Mouse (Mus musculus) heart, embryonic 14.5 days (tissue): ENCODE measurements around the gene Ggcx. TPM values are rescaled to one million over a fixed set of nuclear protein-coding genes. Genes with fewer than 3 reads are reported as not detected.
A peak's percentile ranks its signal among the peaks of the same experiment; 100 is the strongest.
"Not testable (repeated sequence)": the region's sequence is repeated elsewhere in the genome, so short reads cannot be mapped to it uniquely, and the experiment has no call there.

ENCODE experiments used
- ATAC-seq: fragments of 200-750 bp; cut with Nextera tagmentation; 2 replicates; pipeline ENCODE4 v1.8.0; 2017; ENCODE audit warnings: low read depth, moderate TSS enrichment; ENCODE audit not compliant: insufficient number of reproducible peaks, insufficient read depth, low FRiP score
- H3K27ac ChIP-seq, 2 experiments: fragments of 200-500 bp in 1 of 2; fragments of 300-500 bp in 1 of 2; sonication (generic) in 1 of 2; replicated peaks in 1 of 2; 2 replicates each; pipeline ENCODE4 v1.5.1; 2012 to 2014; ENCODE audit warnings: low read depth in 2 of 2, low read length in 2 of 2, control low read depth in 1 of 2, mild to moderate bottlenecking in 1 of 2, mixed read lengths in 1 of 2; ENCODE audit not compliant: control insufficient read depth in 1 of 2, insufficient read depth in 1 of 2
- H3K27me3 ChIP-seq: fragments of 300-500 bp; sonication (generic); 2 replicates; pipeline ENCODE4 v1.6.1; 2014; ENCODE audit warnings: mild to moderate bottlenecking, low read length, control low read depth; ENCODE audit not compliant: control insufficient read depth, insufficient read depth
- H3K36me3 ChIP-seq: fragments of 300-500 bp; sonication (generic); 2 replicates; pipeline ENCODE4 v1.6.1; 2014; ENCODE audit warnings: mild to moderate bottlenecking, control low read depth, low read length, mixed read lengths; ENCODE audit not compliant: control insufficient read depth, insufficient read depth
- H3K4me1 ChIP-seq, 2 experiments: fragments of 200-500 bp in 1 of 2; fragments of 300-500 bp in 1 of 2; sonication (generic) in 1 of 2; 2 replicates each; pipeline ENCODE4 v1.6.1; 2012 to 2014; ENCODE audit warnings: low read length in 2 of 2, control low read depth in 1 of 2, mixed read lengths in 1 of 2; ENCODE audit not compliant: control insufficient read depth in 2 of 2, insufficient read depth in 2 of 2
- H3K4me2 ChIP-seq: fragments of 300-500 bp; sonication (generic); 2 replicates; pipeline ENCODE4 v1.6.1; 2014; ENCODE audit warnings: mild to moderate bottlenecking, low read length
- H3K4me3 ChIP-seq, 2 experiments: fragments of 200-500 bp in 1 of 2; fragments of 300-500 bp in 1 of 2; sonication (generic) in 1 of 2; 2 replicates each; pipeline ENCODE4 v1.5.1; 2012 to 2014; ENCODE audit warnings: low read length in 2 of 2, mild to moderate bottlenecking in 2 of 2, control low read depth in 1 of 2, low read depth in 1 of 2, moderate library complexity in 1 of 2; ENCODE audit not compliant: control insufficient read depth in 1 of 2, insufficient read depth in 1 of 2
- H3K9ac ChIP-seq: fragments of 300-500 bp; sonication (generic); 2 replicates; pipeline ENCODE4 v1.6.1; 2014; ENCODE audit warnings: mild to moderate bottlenecking, low read length
- H3K9me3 ChIP-seq: fragments of 300-500 bp; sonication (generic); 2 replicates; pipeline ENCODE4 v1.6.1; 2016; ENCODE audit warnings: low read length, control low read depth; ENCODE audit not compliant: control insufficient read depth
- WGBS: fragments of 180-500 bp; shearing (Covaris S2); extraction: QIAGEN DNeasy Blood & Tissue Kit; methylation state at CpG from one replicate; pipeline ENCODE4 v1.1.7; 2014; 5-methylcytosine and 5-hydroxymethylcytosine counted together
- polyA plus RNA-seq: library from polyadenylated mRNA; unstranded; fragments of >200 nt; fragmentation: Nextera tagmentation; extraction: Ambion mirVana; gene quantifications from 2 replicates; pipeline ENCODE4 v1.2.1, GENCODE M21; 2014

The Ggcx gene
- polyA plus RNA-seq, 1 experiment from 2014 or later, result 24.1 TPM

DNA sequence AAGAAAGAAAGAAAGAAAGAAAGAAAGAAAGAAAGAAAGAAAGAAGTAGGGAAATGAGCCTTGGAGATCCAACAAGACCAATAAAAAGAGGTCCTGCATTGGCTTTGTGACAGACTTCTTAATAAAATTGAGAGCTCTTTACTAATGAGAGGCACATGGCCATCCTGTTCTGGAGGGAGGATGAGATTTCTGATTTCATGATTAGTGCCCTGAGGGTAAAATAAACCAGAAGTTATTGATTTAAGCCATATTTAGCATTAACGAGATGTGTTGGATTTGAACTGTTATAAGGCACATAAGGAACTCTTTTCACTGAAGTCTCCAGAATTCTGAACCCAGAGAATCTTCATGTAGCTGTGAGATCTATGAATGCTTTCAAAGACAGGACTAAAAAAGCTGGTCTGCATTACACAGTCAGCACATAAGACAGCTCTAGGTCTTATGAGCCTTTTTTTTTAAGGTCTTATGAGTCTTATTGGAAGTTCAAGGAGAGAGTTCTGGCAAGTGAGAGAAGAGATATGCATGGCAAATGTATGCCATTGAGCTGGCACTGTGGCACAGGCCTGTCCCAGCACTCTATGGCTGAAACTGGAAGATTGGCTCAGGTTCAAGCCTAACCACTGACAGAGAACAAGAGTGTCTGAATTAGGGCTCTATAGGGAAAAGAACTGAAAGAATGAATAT lies 29.0 kb downstream of the Ggcx start:
- Histone ChIP-seq H3K27me3 (no peaks in the 10 kb centered on the region), H3K9me3 (no peaks in the 10 kb centered on the region), H3K4me1 (peaks cover 4 to 10% of the 10 kb centered on the region in 2 experiments), H3K9ac (no peak overlapping the region), H3K4me3 (no peak overlapping the region), H3K4me2 (no peak overlapping the region), H3K36me3 (peaks cover 3% of the 10 kb centered on the region), H3K27ac (no peak overlapping the region)
- ATAC-seq, result no peak
- 87% methylated on average over 1 of the region's 1 CpGs for WGBS

- Histone ChIP-seq H3K4me2 (no peak overlapping the region), H3K9ac (no peak overlapping the region), H3K27me3 (no peaks in the 10 kb centered on the region), H3K36me3 (no peaks in the 10 kb centered on the region), H3K27ac (no peak overlapping the region), H3K4me1 (peaks cover 4 to 10% of the 10 kb centered on the region in 2 experiments), H3K9me3 (no peaks in the 10 kb centered on the region), H3K4me3 (no peak overlapping the region)
- no peak for ATAC-seq
Measured at GRCm38 (mm10) chr6:72445011-72445410, 30.9 kb downstream of the Ggcx start.

- no peaks in the 10 kb centered on the region for H3K9me3 ChIP-seq
- 63% methylated on average over 2 of the region's 2 CpGs for WGBS
- no peak overlapping the region for H3K4me2 ChIP-seq
- H3K4me1 ChIP-seq, result no peaks in the 10 kb centered on the region
- no peaks in the 10 kb centered on the region for H3K27me3 ChIP-seq
- H3K9ac ChIP-seq, result no peak overlapping the region
- no peak overlapping the region for H3K4me3 ChIP-seq
- ATAC-seq, result no peak
- H3K27ac ChIP-seq, result no peak overlapping the region
- no peaks in the 10 kb centered on the region for H3K36me3 ChIP-seq
Measured at GRCm38 (mm10) chr6:72447487-72447886, 33.4 kb downstream of the Ggcx start.

DNA sequence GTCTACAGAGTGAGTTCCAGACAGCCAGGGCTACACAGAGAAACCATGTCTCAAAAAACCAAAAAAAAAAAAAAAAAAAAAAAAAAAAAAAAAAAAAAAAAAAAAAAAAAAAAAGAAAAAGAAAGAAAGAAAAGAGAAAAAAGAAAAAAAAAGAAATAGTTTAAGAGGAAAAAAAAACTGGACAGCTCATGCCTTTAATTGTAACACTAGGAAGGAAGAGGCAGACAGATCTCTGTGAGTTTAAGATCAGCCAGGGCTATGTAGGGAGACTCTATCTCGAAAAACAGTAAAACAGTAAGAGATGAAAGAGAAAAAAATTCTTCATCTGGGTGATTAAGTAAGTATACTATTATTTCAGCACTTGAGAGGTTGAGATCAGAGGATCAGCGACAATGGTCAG lies 37.7 kb downstream of the Ggcx start:
- not testable (repeated sequence) for H3K27me3 ChIP-seq, ATAC-seq, H3K4me3 ChIP-seq, H3K27ac ChIP-seq, H3K4me2 ChIP-seq, H3K9ac ChIP-seq, H3K9me3 ChIP-seq, H3K36me3 ChIP-seq
- peaks cover 11 to 16% of the 10 kb centered on the region in 2 experiments for H3K4me1 ChIP-seq
- WGBS, result 79% methylated on average over 2 of the region's 2 CpGs

- no peak overlapping the region for H3K27ac ChIP-seq
- ATAC-seq, result no peak
- H3K9me3 ChIP-seq, result no peaks in the 10 kb centered on the region
- H3K9ac ChIP-seq, result no peak overlapping the region
- 82% methylated on average over 2 of the region's 2 CpGs for WGBS
- peaks cover 11 to 16% of the 10 kb centered on the region in 2 experiments for H3K4me1 ChIP-seq
- H3K36me3 ChIP-seq, result no peaks in the 10 kb centered on the region
- no peaks in the 10 kb centered on the region for H3K27me3 ChIP-seq
- H3K4me2 ChIP-seq, result no peak overlapping the region
- no peak overlapping the region for H3K4me3 ChIP-seq
Measured at GRCm38 (mm10) chr6:72452329-72452728, 38.2 kb downstream of the Ggcx start.

DNA sequence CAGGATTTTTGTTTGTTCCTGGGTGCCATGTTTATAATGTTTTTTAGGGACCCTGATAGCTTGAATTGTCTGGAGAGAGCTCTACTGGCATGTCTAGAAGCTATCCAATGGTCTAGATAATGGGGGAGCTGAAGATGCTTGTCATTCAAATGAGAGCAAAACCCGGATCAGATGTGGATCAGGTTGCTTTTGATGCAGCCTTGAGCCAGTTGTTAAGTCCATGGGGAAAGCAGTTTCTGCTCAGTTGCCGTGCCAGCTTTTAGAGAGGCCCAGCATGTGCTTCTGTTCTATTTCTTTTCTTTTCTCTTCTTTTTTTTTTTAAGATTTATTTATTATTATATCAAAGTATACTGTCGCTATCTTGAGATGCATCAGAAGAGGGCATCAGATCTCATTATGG lies 39.5 kb downstream of the Ggcx start:
- ATAC-seq, result no peak
- H3K9me3 ChIP-seq, result no peaks in the 10 kb centered on the region
- H3K27me3 ChIP-seq, result no peaks in the 10 kb centered on the region
- no peak overlapping the region for H3K4me3 ChIP-seq
- no peak overlapping the region for H3K27ac ChIP-seq
- WGBS, result 86% methylated on average over 3 of the region's 3 CpGs
- no peak overlapping the region for H3K4me2 ChIP-seq
- no peak overlapping the region for H3K9ac ChIP-seq
- peaks cover 11 to 16% of the 10 kb centered on the region in 2 experiments for H3K4me1 ChIP-seq
- H3K36me3 ChIP-seq, result no peaks in the 10 kb centered on the region

DNA sequence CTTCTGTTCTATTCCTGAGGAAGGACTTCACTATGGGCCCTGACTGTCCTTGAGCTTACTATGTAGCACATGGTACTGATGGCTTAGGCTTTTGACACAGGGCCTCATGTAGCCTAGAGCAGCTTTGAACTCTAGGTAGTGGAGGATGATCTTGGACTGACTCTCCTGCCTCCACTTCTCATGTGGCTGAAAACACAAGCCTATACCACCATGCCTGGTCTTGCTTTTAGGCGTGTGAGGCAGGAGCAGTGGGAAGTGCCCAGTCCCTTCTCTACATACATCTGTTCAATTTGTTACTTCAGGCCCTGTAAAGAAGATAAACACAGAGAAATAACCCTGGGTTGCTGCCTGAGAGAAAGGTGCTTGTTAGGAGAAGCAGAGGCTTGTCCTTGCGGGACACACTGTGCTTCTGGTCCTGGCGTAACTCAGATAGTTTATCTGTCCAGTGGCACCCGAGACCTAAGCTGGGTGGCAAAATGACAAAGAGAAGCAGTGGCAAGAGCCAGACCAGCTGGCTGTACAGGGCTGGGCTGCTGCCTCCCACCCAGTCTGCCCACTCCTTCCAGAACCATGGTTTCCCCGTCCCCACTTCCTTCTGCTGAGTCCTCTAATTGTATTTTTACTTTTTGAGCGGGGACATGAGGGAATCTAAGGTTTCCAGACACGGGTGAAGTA lies 40.1 kb downstream of the Ggcx start:
- no peak for ATAC-seq
- Histone ChIP-seq H3K4me2 (no peak overlapping the region), H3K9ac (peak overlapping the region; percentile 17; the same call in 1 of the 2 replicates)

More for the DNA sequence above, 40.1 kb downstream of the Ggcx start:
- Histone ChIP-seq H3K4me3 (no peak overlapping the region), H3K27me3 (no peaks in the 10 kb centered on the region), H3K36me3 (no peaks in the 10 kb centered on the region), H3K4me1 (peaks cover 12 to 16% of the 10 kb centered on the region in 2 experiments), H3K9me3 (no peaks in the 10 kb centered on the region), H3K27ac (peak overlapping the region; percentile 31 to 43; a peak in 3 of 4 replicates)
- WGBS, result 26% methylated on average over 7 of the region's 7 CpGs
